Mouse (Mus musculus) heart, postnatal 0 days (tissue): ENCODE data around the gene Acot11. TPM values are rescaled to one million over a fixed set of nuclear protein-coding genes. Genes with fewer than 3 reads are reported as not detected.
A peak's percentile ranks its signal among the peaks of the same experiment; 100 is the strongest.

Experiments
- ATAC-seq: fragments of 200-750 bp; cut with Nextera tagmentation; 2 replicates; pipeline ENCODE4 v1.8.0; 2017; ENCODE audit warnings: low read depth, moderate number of reproducible peaks, moderate library complexity; ENCODE audit not compliant: insufficient read depth
- DNase-seq: peaks from one replicate; pipeline ENCODE4 v3.0.0-alpha.2; 2016; ENCODE audit warnings: low spot score
- H3K27ac ChIP-seq: fragments of 300-500 bp; sonication (generic); 2 replicates; pipeline ENCODE4 v1.5.1; 2014; ENCODE audit warnings: low read depth, mild to moderate bottlenecking
- H3K27me3 ChIP-seq: fragments of 300-500 bp; sonication (generic); 2 replicates; pipeline ENCODE4 v1.6.1; 2014; ENCODE audit warnings: low read length, mixed read lengths; ENCODE audit not compliant: control insufficient read depth, insufficient read depth
- H3K36me3 ChIP-seq: fragments of 300-500 bp; sonication (generic); replicated peaks from 2 replicates; pipeline ENCODE4 v1.6.1; 2014; ENCODE audit warnings: low read length, mixed read lengths; ENCODE audit not compliant: control insufficient read depth, insufficient read depth
- H3K4me1 ChIP-seq: fragments of 300-500 bp; sonication (generic); 2 replicates; pipeline ENCODE4 v1.6.1; 2014; ENCODE audit warnings: antibody characterized with exemption; ENCODE audit not compliant: control insufficient read depth, insufficient read depth
- H3K4me2 ChIP-seq: fragments of 300-500 bp; sonication (generic); 2 replicates; pipeline ENCODE4 v1.6.1; 2014; ENCODE audit warnings: low read depth, mild to moderate bottlenecking, low read length, moderate library complexity
- H3K4me3 ChIP-seq: fragments of 300-500 bp; sonication (generic); 2 replicates; pipeline ENCODE4 v1.5.1; 2014; ENCODE audit warnings: low read depth, low read length
- H3K9ac ChIP-seq: fragments of 300-500 bp; sonication (generic); replicated peaks from 2 replicates; pipeline ENCODE4 v1.6.1; 2014; ENCODE audit warnings: low read depth, low read length, mixed read lengths
- H3K9me3 ChIP-seq: fragments of 300-500 bp; sonication (generic); replicated peaks from 2 replicates; pipeline ENCODE4 v1.6.1; 2016; ENCODE audit warnings: low read length; ENCODE audit not compliant: control insufficient read depth
- CTCF ChIP-seq: IDR thresholded peaks from 2 replicates; pipeline ENCODE4 v1.5.1; 2016; ENCODE audit warnings: antibody characterized with exemption, control low read depth, low read depth
- EP300 ChIP-seq: IDR thresholded peaks from 2 replicates; pipeline ENCODE4 v1.6.1; 2016; ENCODE audit warnings: antibody characterized with exemption, low read depth
- WGBS: fragments of 180-500 bp; shearing (Covaris S2); extraction: QIAGEN DNeasy Blood & Tissue Kit; methylation state at CpG from one replicate; pipeline ENCODE4 v1.1.7; 2014; 5-methylcytosine and 5-hydroxymethylcytosine counted together
- polyA plus RNA-seq: library from polyadenylated mRNA; unstranded; fragments of >200 nt; fragmentation: Nextera tagmentation; extraction: Ambion mirVana; gene quantifications from 2 replicates; pipeline ENCODE4 v1.2.1, GENCODE M21; 2015
- total RNA-seq: library from RNA; depleted of rRNA; stranded (reverse); fragments of >200 nt; gene quantifications from 2 replicates; pipeline ENCODE4 v1.2.3, GENCODE M21; 2014; ENCODE audit warnings: low replicate concordance

Acot11 gene
- total and polyA plus RNA-seq, 2 experiments from 2014 or later, result 5.8 to 18.8 TPM

- H3K4me2 ChIP-seq, result no peak overlapping the region
- no peaks in the 10 kb centered on the region for H3K9me3 ChIP-seq
- TF ChIP-seq CTCF (no peak), EP300 (no peak)
- H3K27me3 ChIP-seq, result no peaks in the 10 kb centered on the region
- ATAC-seq, result no peak
- H3K27ac ChIP-seq, result no peak overlapping the region
- H3K4me1 ChIP-seq, result peaks cover 7% of the 10 kb centered on the region; the same call in 1 of the 2 replicates
- H3K9ac ChIP-seq, result no peak overlapping the region
- H3K4me3 ChIP-seq, result no peak overlapping the region
- DNase-seq, result no peak
- WGBS, result 62% methylated on average over 3 of the region's 3 CpGs
- no peaks in the 10 kb centered on the region for H3K36me3 ChIP-seq
These were observed 2.5 kb upstream of the Acot11 start for GRCm38 (mm10) chr4:106807287-106807686.

- Histone ChIP-seq H3K4me1 (peaks cover 7% of the 10 kb centered on the region; the same call in 1 of the 2 replicates), H3K4me3 (no peak overlapping the region), H3K36me3 (no peaks in the 10 kb centered on the region), H3K27me3 (no peaks in the 10 kb centered on the region), H3K4me2 (no peak overlapping the region), H3K27ac (no peak overlapping the region), H3K9me3 (no peaks in the 10 kb centered on the region), H3K9ac (no peak overlapping the region)
- ATAC-seq (no peak), DNase-seq (no peak)
- TF ChIP-seq EP300 (no peak), CTCF (peak; percentile 16; the same call in 1 of the 2 replicates)
- WGBS, result 34% methylated on average over 2 of the region's 2 CpGs
These were observed 1.1 kb upstream of the Acot11 start for GRCm38 (mm10) chr4:106805890-106806289.

- peaks cover 10% of the 10 kb centered on the region; the same call in 1 of the 2 replicates for H3K4me1 ChIP-seq
- WGBS, result 42% methylated on average over 16 of the region's 16 CpGs
- peak overlapping the region; percentile 44; the same call in 1 of the 2 replicates for H3K9ac ChIP-seq
- H3K27me3 ChIP-seq, result no peaks in the 10 kb centered on the region
- no peak for TF ChIP-seq EP300
- TF ChIP-seq CTCF, result no peak
- no peak overlapping the region for H3K27ac ChIP-seq
- ATAC-seq (no peak), DNase-seq (no peak)
- H3K4me3 ChIP-seq, result peak overlapping the region; percentile 32
- H3K4me2 ChIP-seq, result peak overlapping the region; percentile 54
- H3K9me3 ChIP-seq, result no peaks in the 10 kb centered on the region
- no peaks in the 10 kb centered on the region for H3K36me3 ChIP-seq
These were observed 443 bp downstream of the Acot11 start for GRCm38 (mm10) chr4:106804201-106804909.

GRCm38 (mm10) chr4:106803781-106804180 is 1.0 kb downstream of the Acot11 start:
- Histone ChIP-seq H3K9me3 (no peaks in the 10 kb centered on the region), H3K4me1 (peaks cover 10% of the 10 kb centered on the region; the same call in 1 of the 2 replicates), H3K27me3 (no peaks in the 10 kb centered on the region), H3K27ac (no peak overlapping the region), H3K4me3 (no peak overlapping the region), H3K9ac (no peak overlapping the region), H3K4me2 (peak overlapping the region; percentile 54; the same call in 1 of the 2 replicates), H3K36me3 (no peaks in the 10 kb centered on the region)
- ATAC-seq, result no peak
- WGBS, result 75% methylated on average over 4 of the region's 4 CpGs
- no peak for TF ChIP-seq CTCF
- TF ChIP-seq EP300, result no peak
- DNase-seq, result no peak

- ATAC-seq (peak; percentile 92), DNase-seq (peak; percentile 93)
- H3K36me3 ChIP-seq, result no peaks in the 10 kb centered on the region
- H3K4me1 ChIP-seq, result peaks cover 7% of the 10 kb centered on the region; the same call in 1 of the 2 replicates
- peak overlapping the region; percentile 61 for H3K4me2 ChIP-seq
- H3K9ac ChIP-seq, result peak overlapping the region; percentile 46
- peak overlapping the region; percentile 84 for H3K27ac ChIP-seq
- no peak for TF ChIP-seq EP300
- TF ChIP-seq CTCF, result peak; percentile 85
- H3K9me3 ChIP-seq, result no peaks in the 10 kb centered on the region
- 7% methylated on average over 15 of the region's 15 CpGs for WGBS
- H3K27me3 ChIP-seq, result no peaks in the 10 kb centered on the region
- peak overlapping the region; percentile 40 for H3K4me3 ChIP-seq
These were observed 4.9 kb downstream of the Acot11 start for GRCm38 (mm10) chr4:106799772-106800336.
